ENCODE assay signal across 8 mouse cellular contexts in the genomic region with DNA sequence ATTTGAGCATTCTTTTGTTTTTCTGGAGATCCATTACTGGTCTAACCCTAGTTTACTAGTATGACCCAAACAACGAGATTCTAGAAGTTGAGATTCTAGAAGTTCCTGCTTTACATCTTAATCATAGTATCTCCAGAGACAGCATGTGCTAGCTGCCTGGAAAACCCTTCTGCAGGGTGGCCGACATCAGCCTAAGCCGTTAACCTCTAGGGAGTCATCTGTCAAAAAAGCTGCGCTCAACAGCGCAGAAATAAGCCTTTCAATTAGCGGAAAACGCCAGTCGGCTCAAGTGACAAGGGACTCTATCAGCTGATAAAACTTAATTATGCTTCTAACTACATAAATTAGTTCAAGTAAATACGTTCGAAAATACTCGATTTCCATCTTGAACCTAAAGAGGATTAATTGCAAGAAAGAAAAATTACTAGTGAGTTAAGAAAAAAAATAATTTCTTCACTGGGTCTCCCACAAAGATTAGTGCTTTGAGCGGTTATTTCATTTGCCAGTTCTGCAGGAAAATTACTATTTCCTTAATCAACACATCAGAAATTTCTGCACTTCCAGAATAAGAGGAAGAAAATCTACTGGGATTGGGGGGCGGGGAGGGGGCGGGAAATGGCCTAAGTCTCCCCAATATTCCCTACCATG. TPM values are rescaled to one million over a fixed set of nuclear protein-coding genes. Genes with fewer than 3 reads are reported as not detected.
DNase-seq lines count a peak whose midpoint lies in the region; ATAC-seq lines count a peak whose summit lies in the region.

No protein-coding gene starts in this region.

- H3K9ac ChIP-seq in lung, embryonic 15.5 days, result peak overlapping the region; percentile 36; the same call in 1 of the 2 replicates
- peak overlapping the region; percentile 53 for H3K9ac ChIP-seq in heart, embryonic 15.5 days
- peak overlapping the region; percentile 32 for H3K9ac ChIP-seq in limb, embryonic 13.5 days

- H3K4me3 ChIP-seq in lung, embryonic 15.5 days, result peak overlapping the region; percentile 33
- H3K4me3 ChIP-seq in heart, embryonic 15.5 days, result peak overlapping the region; percentile 41
- peak overlapping the region; percentile 25 for H3K4me3 ChIP-seq in limb, embryonic 13.5 days

- peak overlapping the region; percentile 65 for H3K4me2 ChIP-seq in lung, embryonic 15.5 days
- H3K4me2 ChIP-seq in heart, embryonic 15.5 days, result peak overlapping the region; percentile 66
- H3K4me2 ChIP-seq in limb, embryonic 13.5 days (replicated peaks), result peak overlapping the region; percentile 63

- peaks cover 32% of the 10 kb centered on the region for H3K4me1 ChIP-seq in lung, embryonic 15.5 days
- peaks cover 33% of the 10 kb centered on the region for H3K4me1 ChIP-seq in heart, embryonic 15.5 days (replicated peaks)
- peaks cover 43% of the 10 kb centered on the region for H3K4me1 ChIP-seq in limb, embryonic 13.5 days

- H3K36me3 ChIP-seq in lung, embryonic 15.5 days, result no peaks in the 10 kb centered on the region
- H3K36me3 ChIP-seq in heart, embryonic 15.5 days, result no peaks in the 10 kb centered on the region
- no peaks in the 10 kb centered on the region for H3K36me3 ChIP-seq in limb, embryonic 13.5 days

- WGBS in lung, embryonic 15.5 days, result 2% methylated on average over 14 of the region's 14 CpGs
- WGBS in heart, embryonic 15.5 days, result under 1% methylated on average over 14 of the region's 14 CpGs
- 1% methylated on average over 14 of the region's 14 CpGs for WGBS in limb, embryonic 13.5 days

- H3K27ac ChIP-seq in lung, embryonic 15.5 days, result peak overlapping the region; percentile 92
- H3K27ac ChIP-seq in heart, embryonic 15.5 days, result peak overlapping the region; percentile 96
- peak overlapping the region; percentile 97 for H3K27ac ChIP-seq in limb, embryonic 13.5 days

- no peak for ATAC-seq in lung, embryonic 15.5 days (ENCODE audit: borderline replicate concordance, extremely low read depth, low FRiP score, low TSS enrichment)
- ATAC-seq in heart, embryonic 15.5 days (replicated peaks; ENCODE audit: insufficient number of reproducible peaks, insufficient read depth, low FRiP score, low read depth), result no peak
- no peak for ATAC-seq in limb, embryonic 13.5 days (ENCODE audit: low FRiP score, low read depth)

- no peak for DNase-seq in lung, adult 18-20 months
- peak; percentile 84 for DNase-seq in embryo, embryonic 10 days (ENCODE audit: low spot score)
- peak; percentile 55 for DNase-seq in neural tube, embryonic 10.5 days (ENCODE audit: extremely low spot score, low spot score)
- no peak for DNase-seq in layer of hippocampus, adult 9-11 months
- DNase-seq in layer of hippocampus, postnatal 14 days (ENCODE audit: low spot score in 2 of 2), result no peak

- no peaks in the 10 kb centered on the region for H3K27me3 ChIP-seq in lung, embryonic 15.5 days
- no peaks in the 10 kb centered on the region for H3K27me3 ChIP-seq in heart, embryonic 15.5 days
- no peaks in the 10 kb centered on the region for H3K27me3 ChIP-seq in limb, embryonic 13.5 days

- no peaks in the 10 kb centered on the region for H3K9me3 ChIP-seq in lung, embryonic 15.5 days
- no peaks in the 10 kb centered on the region for H3K9me3 ChIP-seq in heart, embryonic 15.5 days (replicated peaks)
- H3K9me3 ChIP-seq in limb, embryonic 13.5 days, result no peaks in the 10 kb centered on the region

RNA-seq across cellular contexts. Expression of gene Chd2, which starts 53.0 kb away (rescaled TPM):
- polyA plus RNA-seq in lung, embryonic 15.5 days (2015; fragmentation: Nextera tagmentation; extraction: Ambion mirVana), result 48.8 and 59.0 TPM in 2 replicates
- polyA plus RNA-seq in heart, embryonic 15.5 days (2015; fragmentation: Nextera tagmentation; extraction: Ambion mirVana), result 41.2 and 42.9 TPM in 2 replicates
- polyA plus RNA-seq in limb, embryonic 13.5 days (2015; fragmentation: Nextera tagmentation; extraction: Ambion mirVana), result 62.5 and 66.3 TPM in 2 replicates
- 10 to 100 TPM; 47.2 to 49.8 TPM for total RNA-seq in layer of hippocampus, postnatal 14 days (2021)

Comparison
In these comparisons a context has a peak if more than half of its experiments do, and no peak if none do; other contexts are left out.
1. DNase-seq: peak in embryo, embryonic 10 days (single experiment) and neural tube, embryonic 10.5 days (single experiment); none in lung, adult 18-20 months (0 of 2), layer of hippocampus, adult 9-11 months (single experiment) and layer of hippocampus, postnatal 14 days (0 of 2).
2. Peak in every context shown above with its lines, with median percentiles within 50 percentile points of each other: H3K27ac ChIP-seq, H3K4me2 ChIP-seq, H3K4me3 ChIP-seq and H3K9ac ChIP-seq.